Mouse (Mus musculus) brain, embryonic 14.5 days (tissue): ENCODE measurements around the gene Edem3.

Experiments used
- CTCF ChIP-seq: fragments of 200-500 bp; IDR thresholded peaks from 2 replicates; pipeline ENCODE4 v1.5.1; 2012; ENCODE audit warnings: inconsistent platforms, mild to moderate bottlenecking, moderate library complexity, borderline replicate concordance; ENCODE audit not compliant: insufficient read depth, insufficient read length; ENCODE audit errors: extremely low read depth
- POLR2A ChIP-seq: fragments of 200-500 bp; IDR thresholded peaks from 2 replicates; pipeline ENCODE4 v1.6.1; 2012; ENCODE audit warnings: mild to moderate bottlenecking, inconsistent platforms, borderline replicate concordance; ENCODE audit not compliant: poor library complexity, insufficient read depth, insufficient read length, severe bottlenecking; ENCODE audit errors: extremely low read depth

DNA sequence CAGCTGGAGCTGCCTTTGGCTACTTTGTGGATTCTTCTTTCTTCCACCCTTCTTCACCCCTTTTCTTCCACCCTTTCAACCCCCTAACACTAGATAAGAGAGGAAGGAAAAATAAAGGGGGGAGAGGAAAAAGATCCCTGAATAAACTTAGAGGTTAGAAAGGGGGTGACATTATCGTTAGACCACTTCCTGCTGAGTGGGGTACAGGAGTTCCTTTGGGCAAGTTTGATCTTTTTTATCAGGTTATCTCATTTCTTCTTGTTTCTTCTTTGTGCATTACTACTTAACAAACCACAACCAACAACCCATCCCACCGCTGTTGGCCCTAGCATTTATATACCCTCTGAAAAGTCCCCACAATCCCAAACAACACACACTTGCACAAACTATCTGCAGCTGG, 29.6 kb upstream of the Edem3 start:
- no peak for TF ChIP-seq CTCF
- no peak for TF ChIP-seq POLR2A
